Mouse (Mus musculus) gastrocnemius, postnatal 10 days (tissue): ENCODE results near the gene Ramp1. TPM values are rescaled to one million over a fixed set of nuclear protein-coding genes. Genes with fewer than 3 reads are reported as not detected.
A peak's percentile ranks its signal among the peaks of the same experiment; 100 is the strongest.

Source experiments
- DNase-seq: peaks from one replicate; pipeline ENCODE4 v3.0.0; 2021; ENCODE audit warnings: mixed read lengths
- total RNA-seq, 2 experiments: library from RNA; stranded (reverse); gene quantifications; 2 replicates each; pipeline ENCODE4 v1.2.3; 2021

The Ramp1 gene
- total RNA-seq, 2 experiments from 2014 or later = 43.7 to 47.1 TPM

DNA sequence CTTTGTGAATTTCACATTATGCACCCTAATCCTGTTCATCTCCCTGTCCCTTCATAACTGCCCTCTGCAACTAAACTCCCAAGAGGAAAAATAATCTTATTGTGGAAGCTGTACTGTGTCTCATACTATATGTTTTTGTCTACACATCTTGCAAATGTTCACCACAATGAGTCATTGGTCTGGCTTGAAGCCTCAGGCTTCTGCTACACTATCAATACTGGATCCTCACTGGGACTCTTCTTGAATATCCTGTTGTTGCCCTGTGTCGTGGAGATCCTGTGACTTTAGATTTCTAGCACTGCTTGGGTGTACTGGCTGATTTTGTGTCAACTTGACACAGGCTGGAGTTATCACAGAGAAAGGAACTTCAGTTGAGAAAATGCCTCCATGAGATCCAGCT, 60.2 kb downstream of the Ramp1 start:
- no peak for DNase-seq

DNA sequence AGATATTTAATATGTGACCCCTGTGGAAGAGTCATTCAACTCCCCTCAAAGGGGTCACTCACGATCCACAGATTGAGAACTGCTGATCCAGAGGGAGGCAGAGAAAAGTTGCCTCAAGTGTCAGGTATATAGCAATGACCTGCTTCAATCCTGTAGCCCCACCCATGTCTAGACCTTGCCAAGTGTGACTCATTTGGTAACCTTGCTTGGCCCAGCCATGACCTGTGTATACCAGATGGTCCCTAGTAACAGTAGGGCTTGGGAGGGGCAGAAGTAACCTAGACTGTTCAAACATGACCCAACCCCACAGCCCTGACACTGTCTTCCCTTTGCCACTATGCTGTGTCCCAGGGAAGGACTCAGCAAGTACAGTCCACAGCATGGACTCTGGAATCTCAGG, 61.1 kb downstream of the Ramp1 start:
- DNase-seq = no peak

DNA sequence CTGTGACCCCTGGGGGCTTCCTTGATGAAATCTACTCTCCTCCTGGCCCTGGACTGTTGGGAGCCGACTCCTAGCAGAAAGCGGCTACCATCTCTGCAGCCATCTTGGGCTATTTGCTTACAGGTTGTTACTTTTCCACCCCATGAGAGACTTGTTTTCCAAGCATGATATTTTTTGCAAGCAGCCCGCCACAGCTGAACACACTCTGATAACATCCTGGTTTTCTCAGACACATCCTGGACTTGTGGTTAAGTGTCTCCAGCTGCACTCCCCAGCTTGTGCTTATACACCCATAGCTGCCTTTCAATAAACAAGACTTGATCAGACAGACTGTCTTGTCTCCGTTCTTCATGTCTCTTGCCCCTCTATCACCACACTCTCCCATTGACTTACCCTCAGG, 61.6 kb downstream of the Ramp1 start:
- DNase-seq = no peak

DNA sequence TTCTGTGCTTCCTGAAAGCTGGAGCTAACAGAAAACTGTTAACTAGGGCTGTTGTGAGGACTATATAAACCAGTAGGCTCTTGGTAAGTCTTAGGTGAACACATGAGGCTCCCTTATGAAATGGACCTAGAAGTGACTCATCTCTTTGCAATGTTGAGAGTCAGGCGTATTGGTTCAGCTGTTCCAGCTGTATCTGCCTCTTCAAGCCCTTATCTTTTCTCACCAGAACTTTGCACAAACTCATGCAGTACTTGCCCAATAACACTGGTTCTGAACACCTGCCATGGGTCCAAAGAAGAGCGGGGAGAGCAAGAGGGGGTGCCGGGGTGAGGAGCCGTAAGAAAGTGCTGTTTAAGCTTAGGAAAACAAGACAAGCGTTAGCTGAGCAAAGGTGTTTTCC, 68.6 kb downstream of the Ramp1 start:
- no peak for DNase-seq

DNA sequence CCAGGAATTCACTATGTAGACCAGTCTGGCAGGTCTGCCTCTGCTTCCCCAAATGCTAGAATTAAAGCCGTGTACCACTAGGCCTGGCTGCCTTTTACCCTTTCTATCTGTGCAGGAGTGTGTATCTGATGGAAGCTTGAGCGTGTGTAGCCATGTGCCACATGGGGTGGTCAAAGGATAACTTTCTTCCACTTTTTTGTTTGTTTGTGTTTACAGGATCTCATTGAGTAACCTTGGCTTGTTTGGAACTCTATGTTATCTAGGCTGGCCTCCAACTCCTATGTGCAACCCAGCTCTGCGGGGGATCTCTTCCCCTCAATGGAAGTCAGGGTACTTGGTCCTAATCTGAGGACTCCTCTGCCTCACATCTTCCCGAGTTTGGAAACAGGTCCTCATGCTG, 69.3 kb downstream of the Ramp1 start:
- no peak for DNase-seq

DNA sequence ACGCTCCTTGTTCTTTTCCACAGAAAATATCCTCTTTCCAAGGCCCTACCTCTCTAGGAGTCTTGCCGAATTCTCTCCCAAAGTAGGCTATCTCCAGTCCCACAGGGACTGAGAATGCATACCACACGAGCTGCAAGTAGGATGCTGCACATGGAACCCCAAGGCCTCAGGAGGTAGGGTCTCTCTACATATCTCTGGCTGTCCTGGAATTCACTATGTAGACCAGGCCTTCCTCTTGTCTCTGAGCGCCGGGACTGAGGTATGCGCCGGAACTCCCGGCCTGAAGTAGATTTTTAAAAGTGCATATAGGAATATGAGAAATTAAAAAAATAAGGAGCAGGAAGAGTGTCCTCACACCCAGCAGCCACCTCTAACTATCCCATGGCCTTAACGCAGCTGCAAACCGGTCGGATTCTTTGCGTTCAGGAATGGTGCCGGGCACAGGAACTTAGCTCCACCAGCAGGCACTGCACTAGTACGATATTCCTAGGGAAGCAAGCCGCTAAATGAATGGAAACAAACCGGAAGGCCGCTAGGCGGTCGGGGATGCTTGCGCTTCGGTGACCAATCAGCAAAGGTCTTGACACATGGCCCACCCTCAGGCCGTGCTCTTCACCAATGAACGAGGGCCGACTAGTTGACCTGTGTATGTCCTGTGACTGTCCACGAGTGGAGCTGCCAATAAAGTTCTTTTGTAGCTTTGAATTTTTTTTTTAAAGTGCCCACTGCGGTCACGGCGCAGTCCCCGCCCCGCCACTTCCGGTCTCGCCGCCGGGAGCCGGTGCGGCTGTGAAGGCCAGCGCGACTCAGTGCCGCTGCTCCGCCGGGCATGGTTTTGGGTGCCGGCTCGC, 70.2 kb downstream of the Ramp1 start, which contains the start of gene Ube2f:
Gene Ube2f, plus strand, starts transcription at position 741 of the 851 bp plus-strand sequence.
- peak; percentile 89 for DNase-seq

DNA sequence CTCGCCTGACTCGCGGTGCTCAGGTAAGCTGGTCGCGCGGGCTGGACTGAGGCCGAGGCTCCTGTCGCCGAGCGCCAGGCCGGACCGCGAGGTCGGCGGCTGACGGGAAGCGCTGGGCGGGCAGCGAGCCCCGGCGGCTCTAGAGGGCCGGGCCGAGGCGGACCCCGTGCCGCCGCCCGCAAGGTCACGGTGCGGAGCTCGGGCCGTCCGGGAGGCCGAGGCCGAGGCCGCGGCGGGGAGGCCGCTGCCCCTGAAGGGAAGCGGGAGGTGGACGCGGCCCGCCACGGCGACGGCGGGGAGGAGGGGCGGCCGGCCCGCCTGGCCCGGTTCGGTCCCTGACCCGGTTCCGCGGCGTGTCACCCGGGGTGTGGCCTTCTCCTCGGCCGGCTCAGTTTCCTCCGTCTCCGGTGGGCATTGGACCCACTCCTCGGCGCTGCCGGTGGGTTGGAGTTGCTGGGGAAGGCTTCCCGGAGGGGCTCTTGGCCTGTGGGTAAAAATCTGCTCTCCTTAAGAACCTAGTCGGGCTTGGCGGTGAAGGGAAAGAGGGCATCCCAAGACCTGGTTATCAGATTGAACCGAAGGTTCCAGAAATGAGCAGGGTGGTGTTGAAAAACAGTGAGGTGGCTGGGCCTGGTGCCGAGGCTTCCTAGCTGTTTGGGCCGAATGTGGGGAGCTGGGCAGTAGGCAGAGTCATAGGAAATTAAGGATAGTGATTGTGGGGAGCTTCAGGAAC, 71.0 kb downstream of the Ramp1 start:
- peak; percentile 50 for DNase-seq

DNA sequence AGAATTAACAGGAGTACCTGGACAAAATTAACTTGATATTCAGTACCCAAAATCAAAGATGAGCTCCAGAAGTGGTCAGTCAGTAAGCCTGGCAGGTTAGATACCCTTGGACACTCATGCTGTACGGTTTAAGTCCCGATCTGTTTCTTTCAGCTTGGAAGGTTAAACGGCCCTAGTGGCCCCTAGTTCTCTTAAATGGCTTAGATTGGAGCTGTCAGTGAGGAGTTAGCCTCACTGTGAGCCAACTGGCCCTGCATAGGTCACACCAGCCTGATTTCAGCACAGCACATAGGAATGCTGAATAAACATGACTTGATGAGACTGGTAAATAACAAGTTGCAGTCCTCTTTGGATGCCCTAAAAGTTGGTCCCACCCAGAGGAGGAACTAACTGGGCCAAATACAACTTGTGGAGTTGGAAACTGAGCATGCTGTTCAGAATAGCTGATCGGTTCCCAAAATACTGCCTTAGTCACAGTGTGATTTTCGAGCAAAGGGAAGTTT, 71.6 kb downstream of the Ramp1 start:
- DNase-seq = no peak

DNA sequence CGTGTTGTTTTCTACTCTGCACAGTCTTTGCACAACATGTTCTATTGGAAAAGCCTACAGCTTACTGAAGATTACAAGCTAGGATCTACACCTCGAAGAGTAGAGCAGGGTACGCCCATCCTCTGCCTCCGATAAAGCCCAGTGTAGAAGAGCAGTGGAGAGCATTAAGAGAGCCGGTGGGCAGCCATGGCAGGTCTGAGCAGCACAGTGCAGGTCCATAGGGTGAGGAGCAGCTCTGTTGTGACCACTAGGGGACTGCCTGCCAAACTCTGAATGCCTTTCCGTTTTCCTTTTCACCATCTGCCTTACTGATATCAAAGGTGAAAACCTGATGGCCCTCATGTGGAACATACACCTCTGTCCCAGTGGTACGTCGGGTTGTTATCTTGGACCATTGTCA, 72.3 kb downstream of the Ramp1 start:
- no peak for DNase-seq

DNA sequence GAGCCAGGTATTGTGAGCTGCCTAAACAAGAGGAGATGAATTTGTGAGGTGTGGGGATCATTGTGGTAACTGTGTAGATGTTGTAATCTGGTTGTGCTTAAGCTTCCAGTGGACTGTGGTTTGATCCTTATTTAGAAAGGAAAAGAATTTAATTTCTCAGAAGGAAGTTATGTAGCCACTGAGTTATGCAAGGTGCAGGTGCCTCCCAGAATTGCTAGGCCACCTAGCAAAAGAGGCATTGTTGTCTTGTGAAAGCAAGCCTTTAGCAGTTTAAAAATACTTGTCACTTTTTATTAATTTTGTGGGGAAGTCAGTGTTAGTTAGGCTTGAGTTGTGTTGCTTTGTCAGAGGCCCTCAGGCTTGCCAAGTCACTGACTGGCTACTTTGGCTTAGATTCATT, 78.3 kb downstream of the Ramp1 start:
- DNase-seq = no peak

DNA sequence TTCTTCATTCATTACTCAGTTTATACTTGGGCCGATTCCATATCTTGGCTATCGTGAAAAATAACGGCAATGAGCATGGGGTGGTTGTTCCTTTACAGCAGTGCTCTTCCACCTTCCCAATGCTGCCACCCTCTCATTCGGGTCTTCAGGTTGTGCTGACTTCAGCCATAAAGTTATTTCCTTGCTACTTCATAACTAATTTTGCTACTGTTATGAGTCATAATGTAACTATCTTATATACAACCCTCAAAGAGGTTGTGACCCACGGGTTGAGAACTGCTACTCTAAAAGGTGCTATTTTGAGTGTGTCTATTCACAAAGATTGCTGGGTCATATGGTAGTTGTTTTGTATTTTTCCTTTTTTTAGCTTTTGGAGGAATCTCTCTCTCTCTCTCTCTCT, 80.2 kb downstream of the Ramp1 start:
- DNase-seq = no peak

DNA sequence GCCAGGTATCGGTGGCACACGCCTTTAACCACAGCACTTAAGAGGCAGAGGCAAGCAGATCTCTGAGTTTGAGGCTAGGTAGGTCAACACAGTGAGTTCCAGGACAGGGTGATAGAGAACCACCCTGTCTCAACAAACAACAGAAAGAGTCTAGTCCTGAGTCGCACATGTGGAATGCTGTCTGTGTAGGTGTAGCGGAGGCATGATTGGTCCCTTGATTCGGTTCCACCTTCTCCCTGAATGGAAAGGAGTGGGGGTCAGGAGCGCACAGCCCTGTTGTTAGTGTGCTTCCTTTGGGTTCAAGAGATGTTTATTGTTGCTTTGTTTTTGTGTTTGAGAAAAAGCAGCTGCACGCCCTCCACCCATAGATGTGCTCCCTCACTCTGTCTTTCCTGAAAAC, 82.9 kb downstream of the Ramp1 start:
- DNase-seq = no peak

DNA sequence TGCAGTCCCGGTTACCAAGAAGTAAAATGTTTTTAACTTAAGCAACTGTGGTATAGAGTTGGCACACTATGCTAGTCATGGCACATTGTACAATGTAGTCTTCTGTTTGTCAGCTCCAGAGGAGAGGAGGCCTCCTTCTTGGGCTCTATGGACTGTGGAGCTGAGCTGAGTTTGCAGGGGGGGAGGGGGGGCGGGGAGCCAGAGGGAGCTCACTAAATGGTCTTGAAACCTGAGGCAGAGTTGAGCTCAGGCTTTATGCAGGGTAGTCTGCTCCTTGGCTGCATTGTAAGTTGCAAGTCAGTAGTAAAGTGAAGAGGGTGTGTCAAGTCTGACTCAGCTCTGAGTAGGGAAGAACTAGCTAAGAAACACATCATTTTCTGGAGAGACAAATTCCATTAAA, 92.6 kb downstream of the Ramp1 start:
- no peak for DNase-seq

Other genes starting within 250 kb of the Ramp1 start
- gene Prlh, start 226.7 kb upstream of the Ramp1 start, total RNA-seq = not detected
- gene Rab17, start 210.2 kb upstream of the Ramp1 start, total RNA-seq = not detected
- 100 to 1,000 TPM; 247 to 265 TPM for gene Lrrfip1, start 181.1 kb upstream of the Ramp1 start, total RNA-seq
- under 1 TPM in 1 of 2 experiments, not detected in 1; 0.16 TPM for gene Rbm44, start 34.7 kb upstream of the Ramp1 start, total RNA-seq
- 10 to 100 TPM; 56.3 to 57.2 TPM for gene Ube2f, start 70.5 kb downstream of the Ramp1 start, total RNA-seq
- gene Scly, start 118.5 kb downstream of the Ramp1 start, total RNA-seq = 10 to 100 TPM; 11.5 to 12.4 TPM
- gene Espnl, start 142.3 kb downstream of the Ramp1 start, total RNA-seq = under 1 TPM; 0.12 to 0.27 TPM
- 10 to 100 TPM; 70.3 to 75.2 TPM for gene Klhl30, start 171.2 kb downstream of the Ramp1 start, total RNA-seq
- 1 to 10 TPM; 1.1 to 1.3 TPM for gene Erfe, start 186.6 kb downstream of the Ramp1 start, total RNA-seq
- 10 to 100 TPM; 48.2 to 49.3 TPM for gene Ilkap, start 219.0 kb downstream of the Ramp1 start, total RNA-seq
- 10 to 100 TPM; 19.8 to 21.4 TPM for gene Hes6, start 234.2 kb downstream of the Ramp1 start, total RNA-seq